Mouse (Mus musculus) forebrain, embryonic 14.5 days (tissue): Measurements from ENCODE around the gene Lrrc32. TPM values are rescaled to one million over a fixed set of nuclear protein-coding genes. Genes with fewer than 3 reads are reported as not detected.
A peak's percentile ranks its signal among the peaks of the same experiment; 100 is the strongest.

Experiments
- ATAC-seq: fragments of 200-750 bp; cut with Nextera tagmentation; 2 replicates; pipeline ENCODE4 v1.8.0; 2017; ENCODE audit warnings: mild to moderate bottlenecking, moderate library complexity
- DNase-seq: peaks from one replicate; pipeline ENCODE4 v3.0.0-alpha.2; 2015; ENCODE audit warnings: low spot score
- H3K27ac ChIP-seq: fragments of 300-500 bp; sonication (generic); 2 replicates; pipeline ENCODE4 v1.5.1; 2014; ENCODE audit warnings: low read depth, mild to moderate bottlenecking, control low read depth, low read length, moderate library complexity
- H3K27me3 ChIP-seq: fragments of 300-500 bp; sonication (generic); replicated peaks from 2 replicates; pipeline ENCODE4 v1.6.1; 2014; ENCODE audit warnings: low read length, control low read depth, mixed read lengths; ENCODE audit not compliant: control insufficient read depth, insufficient read depth
- H3K36me3 ChIP-seq: fragments of 300-500 bp; sonication (generic); 2 replicates; pipeline ENCODE4 v1.6.1; 2014; ENCODE audit warnings: low read length, control low read depth; ENCODE audit not compliant: control insufficient read depth, insufficient read depth
- H3K4me1 ChIP-seq: fragments of 300-500 bp; sonication (generic); 2 replicates; pipeline ENCODE4 v1.6.1; 2014; ENCODE audit warnings: antibody characterized with exemption, low read length, control low read depth; ENCODE audit not compliant: control insufficient read depth, insufficient read depth
- H3K4me2 ChIP-seq: fragments of 300-500 bp; sonication (generic); 2 replicates; pipeline ENCODE4 v1.6.1; 2014; ENCODE audit warnings: mild to moderate bottlenecking, control low read depth, low read length
- H3K4me3 ChIP-seq: fragments of 300-500 bp; sonication (generic); 2 replicates; pipeline ENCODE4 v1.5.1; 2014; ENCODE audit warnings: low read depth, low read length, control low read depth
- H3K9ac ChIP-seq: fragments of 300-500 bp; sonication (generic); 2 replicates; pipeline ENCODE4 v1.6.1; 2014; ENCODE audit warnings: mild to moderate bottlenecking, low read length, control low read depth, moderate library complexity
- H3K9me3 ChIP-seq: fragments of 300-500 bp; sonication (generic); replicated peaks from 2 replicates; pipeline ENCODE4 v1.6.1; 2016; ENCODE audit warnings: low read length, control low read depth, mixed read lengths; ENCODE audit not compliant: control insufficient read depth
- WGBS: fragments of 180-500 bp; shearing (Covaris S2); extraction: QIAGEN DNeasy Blood & Tissue Kit; methylation state at CpG from one replicate; pipeline ENCODE4 v1.1.7; 2014; 5-methylcytosine and 5-hydroxymethylcytosine counted together
- polyA plus RNA-seq: library from polyadenylated mRNA; unstranded; fragments of >200 nt; fragmentation: Nextera tagmentation; extraction: Ambion mirVana; gene quantifications from 2 replicates; pipeline ENCODE4 v1.2.1, GENCODE M21; 2014

Lrrc32 gene
- polyA plus RNA-seq, 1 experiment from 2014 or later, result 2.3 TPM

DNA sequence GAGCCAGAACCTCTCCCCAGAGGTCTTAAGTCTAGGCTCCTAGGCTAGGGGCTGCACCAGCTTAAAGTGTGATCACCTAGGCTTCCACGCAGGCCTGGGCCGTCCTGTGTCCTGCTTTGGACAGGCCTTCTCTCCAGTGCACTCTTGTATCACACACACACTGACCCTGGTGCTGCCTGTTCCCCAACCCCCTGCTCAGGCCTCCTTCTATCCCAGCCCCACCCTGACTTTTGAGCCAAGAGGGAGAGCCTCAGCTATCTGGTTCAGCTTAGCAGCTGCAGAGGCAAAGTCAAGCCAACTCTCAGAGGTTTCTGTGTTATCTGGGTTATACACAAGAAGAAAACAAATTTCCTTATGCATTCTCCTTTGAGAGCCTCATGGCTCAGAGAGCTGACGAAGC lies 11.4 kb downstream of the Lrrc32 start:
- Histone ChIP-seq H3K4me2 (no peak overlapping the region), H3K9me3 (no peaks in the 10 kb centered on the region), H3K9ac (no peak overlapping the region), H3K4me1 (no peaks in the 10 kb centered on the region), H3K4me3 (no peak overlapping the region), H3K27me3 (no peaks in the 10 kb centered on the region), H3K27ac (no peak overlapping the region), H3K36me3 (no peaks in the 10 kb centered on the region)
- ATAC-seq (no peak), DNase-seq (no peak)
- WGBS, result 89% methylated on average over 3 of the region's 3 CpGs

DNA sequence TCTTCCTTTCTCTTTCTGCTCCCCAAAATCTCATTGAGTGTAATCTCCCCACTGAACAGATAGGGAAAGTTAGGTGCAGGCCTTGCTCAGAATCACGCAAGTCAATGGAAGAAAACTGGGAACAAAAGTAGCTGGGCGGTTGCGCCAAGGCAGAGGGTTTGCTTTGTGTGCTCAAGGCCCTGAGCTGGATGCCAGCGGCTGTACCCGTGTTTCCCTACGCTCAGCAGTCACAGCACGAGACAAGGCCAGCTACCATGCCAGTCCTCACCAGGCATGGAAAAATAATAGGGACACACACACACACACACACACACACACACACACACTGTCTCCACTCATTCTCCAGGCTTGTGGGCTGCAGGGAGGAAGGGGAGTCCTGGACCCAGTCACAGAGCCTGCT lies 12.0 kb downstream of the Lrrc32 start:
- H3K9ac ChIP-seq, result no peak overlapping the region
- no peak overlapping the region for H3K4me3 ChIP-seq
- DNase-seq, result no peak
- H3K4me2 ChIP-seq, result no peak overlapping the region
- H3K9me3 ChIP-seq, result no peaks in the 10 kb centered on the region
- no peaks in the 10 kb centered on the region for H3K4me1 ChIP-seq
- no peaks in the 10 kb centered on the region for H3K36me3 ChIP-seq
- H3K27ac ChIP-seq, result no peak overlapping the region
- no peak for ATAC-seq
- no peaks in the 10 kb centered on the region for H3K27me3 ChIP-seq
- 87% methylated on average over 7 of the region's 7 CpGs for WGBS

- Histone ChIP-seq H3K4me3 (no peak overlapping the region), H3K4me1 (no peaks in the 10 kb centered on the region), H3K27me3 (no peaks in the 10 kb centered on the region), H3K9ac (no peak overlapping the region), H3K4me2 (no peak overlapping the region), H3K27ac (no peak overlapping the region), H3K9me3 (no peaks in the 10 kb centered on the region), H3K36me3 (no peaks in the 10 kb centered on the region)
- DNase-seq (no peak), ATAC-seq (no peak)
- 30% methylated on average over 5 of the region's 5 CpGs for WGBS
Measured at GRCm38 (mm10) chr7:98502921-98503320, 13.8 kb downstream of the Lrrc32 start.

DNA sequence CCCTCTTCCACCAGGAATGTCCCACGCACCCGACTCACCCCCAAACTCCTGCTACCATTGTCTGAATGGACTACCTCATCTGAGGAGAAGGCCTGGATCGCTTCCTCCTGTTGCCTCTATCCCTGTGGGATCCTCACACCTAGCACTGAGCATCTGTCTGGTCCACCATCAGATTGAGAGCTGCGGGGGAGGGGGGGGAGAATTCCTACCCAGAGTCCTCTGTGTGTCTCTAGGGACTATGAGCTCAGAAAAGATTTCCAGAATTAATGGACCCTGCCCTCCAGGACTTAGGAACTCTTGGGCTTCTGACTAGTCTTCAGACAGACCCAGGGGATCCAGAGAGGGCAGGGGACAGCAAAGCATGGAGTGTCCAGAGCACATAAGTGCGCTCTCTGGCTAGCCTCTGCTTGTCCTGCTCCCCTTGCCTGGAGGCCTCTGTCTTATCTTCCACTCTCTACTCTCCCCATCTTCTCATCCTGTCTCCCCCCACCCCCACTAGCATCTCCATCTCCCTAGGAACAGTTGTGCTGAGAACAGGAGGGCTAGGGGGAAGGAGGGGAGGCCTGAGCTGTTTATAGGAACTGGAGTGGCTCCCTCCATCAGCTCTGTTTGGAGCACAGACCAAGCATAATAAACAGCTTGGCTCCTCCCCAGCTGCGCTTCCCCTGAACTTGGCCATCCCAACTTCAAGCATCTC lies 15.0 kb downstream of the Lrrc32 start:
- 81% methylated on average over 6 of the region's 6 CpGs for WGBS
- no peak overlapping the region for H3K4me2 ChIP-seq
- DNase-seq (peak; percentile 54), ATAC-seq (peak; percentile 54; the same call in 1 of the 2 replicates)
- H3K9ac ChIP-seq, result no peak overlapping the region
- H3K27ac ChIP-seq, result no peak overlapping the region
- no peak overlapping the region for H3K4me3 ChIP-seq
- H3K27me3 ChIP-seq, result no peaks in the 10 kb centered on the region
- no peaks in the 10 kb centered on the region for H3K9me3 ChIP-seq
- no peaks in the 10 kb centered on the region for H3K4me1 ChIP-seq
- no peaks in the 10 kb centered on the region for H3K36me3 ChIP-seq

GRCm38 (mm10) chr7:98504726-98505314 lies 15.7 kb downstream of the Lrrc32 start:
- DNase-seq (no peak), ATAC-seq (no peak)
- Histone ChIP-seq H3K27ac (no peak overlapping the region), H3K27me3 (no peaks in the 10 kb centered on the region), H3K36me3 (no peaks in the 10 kb centered on the region), H3K4me3 (no peak overlapping the region), H3K9me3 (no peaks in the 10 kb centered on the region), H3K4me2 (no peak overlapping the region), H3K4me1 (no peaks in the 10 kb centered on the region), H3K9ac (no peak overlapping the region)
- 47% methylated on average over 5 of the region's 5 CpGs for WGBS

DNA sequence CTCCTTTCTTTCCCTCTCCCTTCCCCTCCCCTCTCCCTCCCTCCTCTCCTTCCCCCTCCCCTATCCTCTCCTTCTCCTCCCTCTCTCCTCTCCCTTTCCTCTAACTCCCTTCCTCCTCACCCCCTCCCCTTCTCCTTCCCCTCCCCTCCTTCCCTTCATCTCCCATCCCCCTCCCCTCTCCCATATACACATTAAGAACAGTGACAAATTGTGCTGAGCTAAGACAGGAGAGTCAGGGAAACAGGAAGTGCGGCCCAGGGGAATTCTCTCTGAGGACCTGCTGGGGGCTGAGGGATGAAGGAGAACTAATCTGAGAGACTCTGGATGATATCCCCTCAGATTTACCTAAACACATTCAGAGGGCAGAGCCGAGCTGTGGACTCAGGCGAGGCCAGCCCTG lies 16.6 kb downstream of the Lrrc32 start:
- no peak for ATAC-seq
- no peaks in the 10 kb centered on the region for H3K36me3 ChIP-seq
- no peak overlapping the region for H3K9ac ChIP-seq
- no peaks in the 10 kb centered on the region for H3K9me3 ChIP-seq
- no peak overlapping the region for H3K4me2 ChIP-seq
- no peaks in the 10 kb centered on the region for H3K27me3 ChIP-seq
- 28% methylated on average over 3 of the region's 3 CpGs for WGBS
- DNase-seq, result no peak
- H3K27ac ChIP-seq, result no peak overlapping the region
- no peak overlapping the region for H3K4me3 ChIP-seq
- no peaks in the 10 kb centered on the region for H3K4me1 ChIP-seq

GRCm38 (mm10) chr7:98510961-98511958 lies 22.2 kb downstream of the Lrrc32 start:
- Histone ChIP-seq H3K27ac (no peak overlapping the region), H3K4me3 (no peak overlapping the region), H3K4me1 (no peaks in the 10 kb centered on the region), H3K4me2 (no peak overlapping the region), H3K36me3 (no peaks in the 10 kb centered on the region), H3K9ac (no peak overlapping the region), H3K9me3 (no peaks in the 10 kb centered on the region), H3K27me3 (no peaks in the 10 kb centered on the region)
- ATAC-seq, result no peak
- 75% methylated on average over 15 of the region's 15 CpGs for WGBS
- no peak for DNase-seq

DNA sequence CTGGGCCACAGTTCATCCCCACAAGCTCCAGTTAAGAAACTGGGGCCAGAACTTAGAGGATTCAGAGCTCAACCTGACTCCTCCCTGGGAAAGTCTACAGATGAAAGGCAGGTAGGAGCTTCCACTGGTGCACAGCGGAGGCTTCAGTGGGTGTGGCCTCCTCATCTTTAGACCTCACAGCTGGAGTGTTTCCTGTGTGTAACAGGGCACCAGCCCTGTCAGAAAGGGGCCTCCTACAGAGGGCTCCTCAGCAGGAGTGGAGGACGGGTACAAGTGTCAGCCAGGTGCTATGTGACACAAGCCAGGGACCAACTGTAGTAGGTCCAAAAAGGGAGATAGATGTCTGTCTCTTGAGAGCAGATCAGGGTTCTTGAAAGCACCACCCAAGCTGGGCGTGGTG lies 24.2 kb downstream of the Lrrc32 start:
- Histone ChIP-seq H3K9ac (no peak overlapping the region), H3K27me3 (no peaks in the 10 kb centered on the region), H3K4me3 (no peak overlapping the region), H3K9me3 (no peaks in the 10 kb centered on the region), H3K27ac (no peak overlapping the region), H3K36me3 (no peaks in the 10 kb centered on the region), H3K4me2 (no peak overlapping the region), H3K4me1 (no peaks in the 10 kb centered on the region)
- DNase-seq (no peak), ATAC-seq (no peak)
- 71% methylated on average over 3 of the region's 3 CpGs for WGBS
